Mouse (Mus musculus): ENCODE data around the gene Hibch. TPM values are rescaled to one million over a fixed set of nuclear protein-coding genes. Genes with fewer than 3 reads are reported as not detected.
A peak's percentile ranks its signal among the peaks of the same experiment; 100 is the strongest.

Hibch gene
- total and polyA plus RNA-seq, 2 experiments from 2014 or later = 13.5 to 20.2 TPM

DNA sequence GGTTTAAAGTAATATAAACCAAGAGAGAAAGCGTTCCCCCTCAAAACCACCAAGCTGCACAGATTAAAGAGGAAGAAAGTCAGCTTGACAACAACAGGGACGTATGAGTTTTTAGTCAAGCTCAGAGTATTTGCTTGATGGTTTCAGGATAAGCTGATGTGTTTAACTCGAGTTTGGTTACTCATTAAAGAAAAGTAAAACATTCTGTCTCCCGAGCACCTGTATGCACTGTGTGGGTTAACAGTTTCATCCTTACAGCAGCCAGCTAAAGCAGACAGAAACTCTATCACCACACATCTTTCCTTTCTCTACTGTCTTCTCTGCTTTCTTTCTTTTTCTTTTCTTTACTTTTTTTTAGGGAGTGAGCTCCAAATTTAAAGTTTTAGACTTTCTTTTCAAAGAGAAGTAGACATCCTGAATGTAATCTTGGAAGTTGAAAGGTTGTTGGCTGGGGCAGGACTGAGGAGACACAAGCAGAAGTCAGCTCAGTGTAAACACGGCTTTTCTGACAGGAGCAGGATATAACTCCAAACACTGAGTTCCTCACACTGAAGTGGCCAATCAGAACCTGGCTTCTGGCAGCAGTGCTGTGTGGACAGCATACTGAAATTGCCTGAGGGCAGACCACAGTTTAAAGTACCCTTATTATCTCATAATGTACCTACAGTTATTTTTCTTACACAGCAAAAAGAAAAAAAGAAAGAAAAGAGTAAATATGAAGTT lies 106.6 kb downstream of the Hibch start:
- peak; percentile 36 for DNase-seq (ENCODE audit: low spot score)
- Histone ChIP-seq H3K9ac (replicated peaks; ENCODE audit: low read length, poor library complexity, severe bottlenecking) (no peak overlapping the region), H3K27ac (ENCODE audit: low read depth, low read length) (no peak overlapping the region), H3K9me3 (ENCODE audit: low read length) (no peaks in the 10 kb centered on the region), H3K36me3 (ENCODE audit: insufficient read depth, low read length) (no peaks in the 10 kb centered on the region), H3K27me3 (ENCODE audit: insufficient read depth, low read length) (no peaks in the 10 kb centered on the region), H3K4me1 (ENCODE audit: insufficient read depth, low read length) (peaks cover 4% of the 10 kb centered on the region; the same call in 1 of the 2 replicates), H3K4me3 (ENCODE audit: low read depth, low read length) (peak overlapping the region; percentile 51; the same call in 1 of the 2 replicates), H3K4me2 (ENCODE audit: low read depth, low read length, poor library complexity, severe bottlenecking) (peak overlapping the region; percentile 95; the same call in 1 of the 2 replicates)
- no peak for TF ChIP-seq CTCF (IDR thresholded peaks at IDR 0.05)
- WGBS = 43% methylated on average over 5 of the region's 5 CpGs
- ATAC-seq (ENCODE audit: low FRiP score) = no peak

DNA sequence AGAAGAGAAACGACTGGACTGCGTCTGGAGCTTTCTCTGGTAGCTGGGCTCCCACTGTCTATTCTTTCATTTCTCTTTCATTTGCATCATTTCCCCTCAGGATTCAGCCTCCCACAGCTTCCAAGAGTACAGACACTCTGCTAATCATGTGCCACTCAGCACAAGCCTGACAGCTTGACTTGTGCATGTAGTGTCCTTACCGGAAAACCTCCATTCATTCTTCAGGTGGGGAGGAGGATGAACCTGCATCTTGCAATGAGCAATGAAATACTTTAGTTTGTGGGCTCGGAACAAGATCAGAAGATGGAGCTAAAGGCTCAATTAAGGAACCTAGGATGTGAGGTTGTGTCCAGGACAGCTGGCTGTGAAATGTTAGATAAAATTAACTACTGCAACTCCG lies 107.4 kb downstream of the Hibch start:
- H3K27me3 ChIP-seq (ENCODE audit: insufficient read depth, low read length) = no peaks in the 10 kb centered on the region
- H3K4me1 ChIP-seq (ENCODE audit: insufficient read depth, low read length) = peaks cover 4% of the 10 kb centered on the region; the same call in 1 of the 2 replicates
- ATAC-seq (ENCODE audit: low FRiP score) (peak; percentile 28; the same call in 1 of the 2 replicates), DNase-seq (ENCODE audit: low spot score) (peak; percentile 57)
- H3K9ac ChIP-seq (replicated peaks; ENCODE audit: low read length, poor library complexity, severe bottlenecking) = peak overlapping the region; percentile 63; the same call in 1 of the 2 replicates
- peak overlapping the region; percentile 95 for H3K4me2 ChIP-seq (ENCODE audit: low read depth, low read length, poor library complexity, severe bottlenecking)
- H3K4me3 ChIP-seq (ENCODE audit: low read depth, low read length) = peak overlapping the region; percentile 51
- WGBS = 0% methylated on average over 5 of the region's 5 CpGs
- H3K36me3 ChIP-seq (ENCODE audit: insufficient read depth, low read length) = no peaks in the 10 kb centered on the region
- peak; percentile 55 for TF ChIP-seq CTCF (IDR thresholded peaks at IDR 0.05)
- no peak overlapping the region for H3K27ac ChIP-seq (ENCODE audit: low read depth, low read length)
- H3K9me3 ChIP-seq (ENCODE audit: low read length) = no peaks in the 10 kb centered on the region

DNA sequence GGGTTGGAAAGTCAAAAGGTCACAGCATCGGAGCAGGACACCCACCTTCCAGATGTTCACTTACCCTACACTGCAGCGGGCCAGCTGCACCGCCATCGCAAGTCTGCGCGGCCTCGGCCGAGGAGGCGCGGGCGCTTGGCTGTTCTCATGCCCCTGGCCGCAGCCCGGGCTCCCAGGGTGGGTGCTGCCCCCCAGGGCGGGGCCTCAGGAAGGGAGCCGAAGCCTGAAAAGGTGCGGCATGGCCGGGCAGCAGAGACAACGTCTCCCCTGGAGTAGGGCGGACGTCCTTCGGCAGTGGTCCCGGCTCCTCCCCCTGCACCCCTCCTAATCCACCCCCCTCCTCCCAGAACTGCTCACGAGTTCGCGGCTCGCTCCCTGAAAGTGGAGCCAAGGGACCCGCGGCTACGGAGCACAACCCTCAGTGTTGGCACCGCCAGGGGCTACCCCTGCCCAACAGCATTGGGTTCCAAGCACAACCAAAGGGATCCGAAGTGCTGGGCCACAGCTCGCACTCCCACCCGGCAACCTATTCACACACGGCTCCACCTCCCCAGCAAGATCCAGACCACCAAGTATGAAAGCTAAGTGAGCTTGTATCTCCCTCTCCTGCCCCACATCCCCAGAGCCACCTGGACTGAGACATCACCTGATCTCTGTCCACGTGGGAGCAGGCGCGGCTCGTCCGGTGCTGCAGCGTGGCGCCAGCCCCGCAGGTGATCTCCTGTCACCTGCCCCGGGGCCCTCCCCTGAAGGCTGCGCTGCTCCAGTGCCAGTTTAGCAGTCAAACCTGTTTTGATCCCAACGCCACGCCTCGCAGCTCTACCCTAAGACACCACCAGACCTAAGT lies 108.0 kb downstream of the Hibch start:
- Histone ChIP-seq H3K36me3 (ENCODE audit: insufficient read depth, low read length) (no peaks in the 10 kb centered on the region), H3K9me3 (ENCODE audit: low read length) (no peaks in the 10 kb centered on the region), H3K27me3 (ENCODE audit: insufficient read depth, low read length) (no peaks in the 10 kb centered on the region), H3K27ac (ENCODE audit: low read depth, low read length) (peak overlapping the region; percentile 13; the same call in 1 of the 2 replicates), H3K4me2 (ENCODE audit: low read depth, low read length, poor library complexity, severe bottlenecking) (peak overlapping the region; percentile 95), H3K9ac (replicated peaks; ENCODE audit: low read length, poor library complexity, severe bottlenecking) (peak overlapping the region; percentile 63), H3K4me3 (ENCODE audit: low read depth, low read length) (peak overlapping the region; percentile 51), H3K4me1 (ENCODE audit: insufficient read depth, low read length) (peaks cover 4% of the 10 kb centered on the region; the same call in 1 of the 2 replicates)
- TF ChIP-seq CTCF (IDR thresholded peaks at IDR 0.05) = no peak
- WGBS = 1% methylated on average over 43 of the region's 47 CpGs
- peak; percentile 85 for ATAC-seq (ENCODE audit: low FRiP score)
- DNase-seq (ENCODE audit: low spot score) = peak; percentile 24

DNA sequence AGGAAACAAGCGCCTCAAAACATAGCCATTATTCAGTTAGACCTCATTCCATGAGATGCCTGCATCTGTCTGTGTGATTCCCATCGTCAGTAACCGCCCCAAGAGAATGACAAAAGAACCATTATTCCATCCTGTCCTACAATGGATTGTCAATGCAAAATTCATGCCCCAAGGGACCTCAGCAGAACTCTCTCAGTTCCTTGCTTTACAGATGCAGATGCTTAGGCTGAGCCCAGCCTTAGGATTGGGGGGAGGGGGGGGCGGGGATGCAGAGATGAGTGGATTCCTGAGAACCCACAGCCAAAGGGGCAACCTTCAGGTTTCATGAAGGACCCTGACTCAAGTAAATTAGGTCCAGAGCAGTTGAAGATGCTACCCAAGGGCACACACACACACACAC lies 108.8 kb downstream of the Hibch start:
- TF ChIP-seq CTCF (IDR thresholded peaks at IDR 0.05) = no peak
- DNase-seq (ENCODE audit: low spot score) (no peak), ATAC-seq (ENCODE audit: low FRiP score) (no peak)
- Histone ChIP-seq H3K4me1 (ENCODE audit: insufficient read depth, low read length) (peaks cover 4% of the 10 kb centered on the region; the same call in 1 of the 2 replicates), H3K27me3 (ENCODE audit: insufficient read depth, low read length) (no peaks in the 10 kb centered on the region), H3K36me3 (ENCODE audit: insufficient read depth, low read length) (no peaks in the 10 kb centered on the region), H3K9ac (replicated peaks; ENCODE audit: low read length, poor library complexity, severe bottlenecking) (peak overlapping the region; percentile 63), H3K27ac (ENCODE audit: low read depth, low read length) (no peak overlapping the region), H3K9me3 (ENCODE audit: low read length) (no peaks in the 10 kb centered on the region), H3K4me2 (ENCODE audit: low read depth, low read length, poor library complexity, severe bottlenecking) (peak overlapping the region; percentile 95), H3K4me3 (ENCODE audit: low read depth, low read length) (peak overlapping the region; percentile 51)
- WGBS = 18% methylated on average over 4 of the region's 4 CpGs

GRCm38 (mm10) chr1:52954456-52954855 lies 109.7 kb downstream of the Hibch start:
- Histone ChIP-seq H3K36me3 (ENCODE audit: insufficient read depth, low read length) (no peaks in the 10 kb centered on the region), H3K9me3 (ENCODE audit: low read length) (no peaks in the 10 kb centered on the region), H3K4me2 (ENCODE audit: low read depth, low read length, poor library complexity, severe bottlenecking) (no peak overlapping the region), H3K9ac (replicated peaks; ENCODE audit: low read length, poor library complexity, severe bottlenecking) (no peak overlapping the region), H3K4me3 (ENCODE audit: low read depth, low read length) (no peak overlapping the region), H3K27ac (ENCODE audit: low read depth, low read length) (no peak overlapping the region), H3K4me1 (ENCODE audit: insufficient read depth, low read length) (peaks cover 4% of the 10 kb centered on the region; the same call in 1 of the 2 replicates), H3K27me3 (ENCODE audit: insufficient read depth, low read length) (no peaks in the 10 kb centered on the region)
- TF ChIP-seq CTCF (IDR thresholded peaks at IDR 0.05) = no peak
- no peak for ATAC-seq (ENCODE audit: low FRiP score)
- 83% methylated on average over 2 of the region's 2 CpGs for WGBS
- no peak for DNase-seq (ENCODE audit: low spot score)

Measured in midbrain, postnatal 0 days (tissue).